Mouse (Mus musculus) layer of hippocampus, postnatal 36 days (tissue): ENCODE data around the gene Adad2. TPM values are rescaled to one million over a fixed set of nuclear protein-coding genes. Genes with fewer than 3 reads are reported as not detected.

ENCODE experiments used
- DNase-seq, 2 experiments: peaks; one replicate each; pipeline ENCODE4 v3.0.0; 2022
- total RNA-seq, 2 experiments: library from RNA; stranded (reverse); gene quantifications; 2 replicates each; pipeline ENCODE4 v1.2.3; 2021

Gene Adad2
- total RNA-seq, 2 experiments from 2014 or later = 0.46 TPM; not detected in 1

GRCm38 (mm10) chr8:119644429-119644960 is 31.9 kb downstream of the Adad2 start:
- DNase-seq = no peak

DNA sequence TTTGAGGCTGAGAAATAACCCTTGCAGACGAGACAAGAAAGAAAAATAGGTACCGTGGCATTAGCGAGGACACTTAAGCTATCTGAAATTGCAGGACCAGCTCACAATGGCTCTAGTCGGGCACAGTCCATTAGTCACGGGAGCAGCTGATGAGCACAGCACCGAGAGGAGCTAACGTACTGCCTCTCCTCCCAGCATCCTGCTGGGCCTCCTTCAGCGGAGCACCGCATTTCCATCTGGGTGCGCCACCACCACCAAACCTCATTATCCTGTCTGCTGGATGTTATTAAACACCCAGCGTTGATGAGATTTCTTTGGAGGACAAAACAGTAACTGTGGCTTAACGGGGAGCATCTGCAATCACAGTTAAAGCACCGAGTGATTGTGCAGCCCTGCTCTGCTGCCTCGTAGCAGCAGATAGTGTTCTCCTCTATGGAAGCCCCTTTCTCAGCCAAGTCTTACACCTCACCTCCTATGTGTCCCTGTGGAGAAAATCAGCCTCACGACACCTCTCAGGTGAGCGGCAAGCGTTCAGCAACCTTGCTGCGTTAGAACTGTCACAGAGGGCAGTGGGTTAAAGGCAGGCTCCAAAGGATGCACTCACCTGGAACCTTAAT is 32.5 kb downstream of the Adad2 start:
- no peak for DNase-seq

DNA sequence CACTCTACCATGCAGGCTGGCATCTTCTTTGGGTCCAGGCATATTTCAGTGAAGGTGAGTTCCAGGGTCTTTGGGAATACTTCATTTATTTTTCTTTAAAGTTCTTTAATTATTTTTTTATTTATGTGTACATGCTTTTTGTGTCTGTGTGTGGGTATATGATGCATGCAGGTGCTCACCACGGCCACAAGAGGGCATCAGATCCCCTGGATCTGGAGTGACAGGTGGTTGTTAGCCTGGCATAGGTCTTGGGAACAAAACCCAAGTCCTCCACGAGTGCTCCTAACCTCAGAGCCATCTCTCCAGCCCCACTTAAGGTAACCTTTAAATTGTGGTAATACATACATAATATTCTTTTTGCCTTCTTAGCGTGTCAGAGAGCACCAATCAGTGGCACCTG is 33.6 kb downstream of the Adad2 start:
- DNase-seq = no peak

DNA sequence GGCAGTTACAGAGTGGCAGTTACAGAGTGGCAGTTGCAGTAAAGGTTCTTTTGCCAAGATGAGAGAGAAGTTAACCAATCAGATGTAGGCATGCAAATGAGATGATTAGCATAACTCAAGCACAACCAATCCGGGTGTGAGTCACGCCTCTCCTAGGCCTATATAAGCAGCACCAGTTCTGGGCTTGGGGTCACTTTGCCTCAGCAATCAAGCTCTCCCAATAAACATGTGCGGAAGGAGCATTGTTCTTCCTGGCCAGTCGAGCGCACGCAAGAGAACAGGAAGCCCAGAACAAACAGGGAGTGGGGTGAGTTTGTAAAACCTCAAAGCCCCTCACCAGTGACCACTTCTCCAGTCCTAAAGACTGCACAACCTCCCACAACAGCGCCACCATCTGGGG is 34.3 kb downstream of the Adad2 start:
- no peak for DNase-seq

DNA sequence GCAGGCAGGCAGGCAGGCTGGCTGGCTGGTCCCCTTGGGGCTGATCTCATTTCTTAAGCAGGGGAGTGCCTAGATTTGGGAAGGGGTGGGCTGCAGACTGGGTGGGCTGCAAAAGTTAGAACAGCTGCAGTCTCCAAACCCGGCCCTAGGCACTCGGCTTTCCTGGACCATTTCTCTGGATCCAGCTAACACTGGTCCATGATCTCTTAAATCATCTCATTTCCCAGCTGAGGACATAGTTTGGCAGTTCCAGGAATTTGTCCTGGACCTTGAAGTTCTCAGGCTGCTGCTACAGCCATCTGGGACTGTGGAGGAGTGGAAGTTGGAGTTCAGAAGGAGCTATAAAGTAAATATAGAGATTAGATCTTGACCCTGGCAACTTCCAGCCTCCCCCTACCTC is 38.8 kb downstream of the Adad2 start:
- DNase-seq = no peak

GRCm38 (mm10) chr8:119656709-119657464 is 44.3 kb downstream of the Adad2 start:
- DNase-seq = no peak

DNA sequence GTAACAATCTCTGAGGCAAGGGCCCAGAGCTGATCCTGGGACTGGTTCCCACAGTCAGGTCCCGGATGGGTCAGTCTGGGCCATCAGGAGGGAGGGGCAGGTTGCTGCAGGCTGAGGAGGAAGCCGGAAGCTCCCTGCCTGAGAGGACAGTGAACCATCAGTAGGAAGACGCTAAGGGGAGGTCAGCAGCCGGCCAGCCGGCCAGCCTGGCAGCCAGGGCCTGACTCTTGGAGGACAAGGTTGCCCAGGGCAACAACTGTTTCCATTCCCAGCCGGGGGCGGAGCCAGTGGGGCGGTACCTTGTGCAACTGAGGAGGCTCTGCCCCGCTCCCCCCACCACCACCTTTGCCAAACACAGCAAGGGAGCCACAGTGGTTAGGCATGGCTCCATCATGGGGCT is 48.5 kb downstream of the Adad2 start:
- DNase-seq = no peak

GRCm38 (mm10) chr8:119661892-119662291 is 49.3 kb downstream of the Adad2 start:
- DNase-seq = no peak

DNA sequence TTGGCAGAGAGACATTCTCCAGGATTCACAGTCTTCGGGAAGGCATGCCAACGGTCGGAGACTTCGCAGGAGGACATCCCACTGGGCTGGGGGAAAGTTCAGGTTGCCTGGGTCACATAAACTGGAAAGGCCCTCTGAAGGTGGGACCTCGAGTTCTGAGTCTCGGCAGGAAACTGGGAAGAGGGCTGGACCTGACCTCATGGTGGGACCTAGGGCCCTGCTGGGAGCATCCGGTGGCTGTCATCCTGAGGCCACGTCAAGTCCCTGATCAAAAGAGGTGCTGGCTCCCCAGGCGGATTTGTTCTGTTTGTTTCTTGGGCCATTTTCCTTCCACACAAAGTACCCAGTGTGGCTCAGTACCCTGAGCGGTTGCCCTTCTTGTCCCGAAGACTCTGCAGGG is 50.9 kb downstream of the Adad2 start:
- DNase-seq = no peak

DNA sequence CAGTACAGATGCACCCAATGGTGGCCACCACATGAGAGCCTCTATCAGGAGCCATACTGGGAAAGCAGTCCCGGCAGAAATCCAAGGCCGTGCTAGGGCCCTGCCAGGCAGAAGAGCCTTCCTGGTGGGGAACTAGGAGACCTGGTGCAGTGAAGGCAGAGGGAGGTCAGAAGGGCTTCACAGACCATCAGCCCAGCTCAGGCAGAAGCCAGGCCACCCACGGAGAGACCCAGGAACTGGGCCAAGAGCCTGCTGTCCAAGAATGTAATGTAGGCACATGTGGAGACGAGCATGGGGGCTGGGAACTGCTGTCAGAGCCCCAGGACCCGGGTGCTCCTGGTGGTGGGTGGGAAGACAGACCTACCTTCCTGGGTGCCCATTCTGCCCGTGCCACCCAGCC is 52.7 kb downstream of the Adad2 start:
- DNase-seq = no peak

Other genes starting within 250 kb of the Adad2 start
- 10 to 100 TPM; 26.5 to 28.6 TPM for gene Mlycd, start 217.9 kb upstream of the Adad2 start, total RNA-seq
- under 1 TPM in 1 of 2 experiments, not detected in 1; 0.56 TPM for gene Osgin1, start 178.6 kb upstream of the Adad2 start, total RNA-seq
- gene Necab2, start 166.0 kb upstream of the Adad2 start, total RNA-seq = 100 to 1,000 TPM in 1 of 2 experiments, 10 to 100 TPM in 1; 94.4 to 116 TPM
- gene Slc38a8, start 111.0 kb upstream of the Adad2 start, total RNA-seq = not detected
- 10 to 100 TPM; 70.3 to 74.6 TPM for gene Mbtps1, start 54.0 kb upstream of the Adad2 start, total RNA-seq
- gene Hsdl1, start 37.6 kb upstream of the Adad2 start, total RNA-seq = 10 to 100 TPM; 39.8 to 42.0 TPM
- under 1 TPM; 0.12 to 0.18 TPM for gene Dnaaf1, start 37.5 kb upstream of the Adad2 start, total RNA-seq
- 10 to 100 TPM; 11.5 to 11.7 TPM for gene Taf1c, start 7.5 kb upstream of the Adad2 start, total RNA-seq
- gene Kcng4, start 22.9 kb downstream of the Adad2 start, total RNA-seq = 1 to 10 TPM; 3.6 to 3.7 TPM
- gene Wfdc1, start 53.6 kb downstream of the Adad2 start, total RNA-seq = 1 to 10 TPM; 7.8 to 9.2 TPM
- gene Atp2c2, start 87.3 kb downstream of the Adad2 start, total RNA-seq = 1 to 10 TPM; 1.5 to 1.6 TPM
- 10 to 100 TPM; 15.7 to 18.7 TPM for gene Tldc1, start 165.7 kb downstream of the Adad2 start, total RNA-seq
- 100 to 1,000 TPM; 129 to 137 TPM for gene Cotl1, start 227.8 kb downstream of the Adad2 start, total RNA-seq
- gene Klhl36, start 249.5 kb downstream of the Adad2 start, total RNA-seq = 1 to 10 TPM; 7.1 to 8.3 TPM